Mouse (Mus musculus) Patski (cell line): Measurements from ENCODE around the gene Ptpa. TPM values are rescaled to one million over a fixed set of nuclear protein-coding genes. Genes with fewer than 3 reads are reported as not detected.

ENCODE experiments used
- ATAC-seq: fragments of 100-300 bp; one replicate; pipeline ENCODE4 v1.8.0; 2021
- CTCF ChIA-PET: fragments of 350-600 bp; sonication (Branson Sonifier 250); formaldehyde crosslinking; loops from one replicate; lab custom pipeline; 2022; ENCODE audit warnings: inconsistent platforms; lab: Charles Lee
- POLR2A ChIA-PET: fragments of 350-600 bp; sonication (Branson Sonifier 250); formaldehyde crosslinking; loops from one replicate; lab custom pipeline; 2022; ENCODE audit warnings: antibody characterized with exemption, inconsistent platforms; lab: Charles Lee
- DNase-seq: peaks from one replicate; pipeline ENCODE4 v3.0.0-alpha.2; 2011; ENCODE audit warnings: low read depth, low spot score
- H3K27me3 ChIP-seq: fragments of 371-371 bp; one replicate; pipeline ENCODE4 v1.5.1; 2021
- CTCF ChIP-seq: fragments of 100-300 bp; IDR thresholded peaks from one replicate; pipeline ENCODE4 v1.5.1; 2021
- in situ Hi-C: fragments of 300-500 bp; cut with MboI; formaldehyde crosslinking; loops from 3 replicates; pipeline ENCODE4 v1.11.1; 2018; ENCODE audit warnings: low pct_unique_long_range_greater_than_20kb, mixed read lengths
- polyA plus RNA-seq: library from polyadenylated mRNA; unstranded; gene quantifications from one replicate; pipeline ENCODE4 v1.2.3, GENCODE M21; 2021

The Ptpa gene
- polyA plus RNA-seq, 1 experiment from 2014 or later = 165 TPM

DNA sequence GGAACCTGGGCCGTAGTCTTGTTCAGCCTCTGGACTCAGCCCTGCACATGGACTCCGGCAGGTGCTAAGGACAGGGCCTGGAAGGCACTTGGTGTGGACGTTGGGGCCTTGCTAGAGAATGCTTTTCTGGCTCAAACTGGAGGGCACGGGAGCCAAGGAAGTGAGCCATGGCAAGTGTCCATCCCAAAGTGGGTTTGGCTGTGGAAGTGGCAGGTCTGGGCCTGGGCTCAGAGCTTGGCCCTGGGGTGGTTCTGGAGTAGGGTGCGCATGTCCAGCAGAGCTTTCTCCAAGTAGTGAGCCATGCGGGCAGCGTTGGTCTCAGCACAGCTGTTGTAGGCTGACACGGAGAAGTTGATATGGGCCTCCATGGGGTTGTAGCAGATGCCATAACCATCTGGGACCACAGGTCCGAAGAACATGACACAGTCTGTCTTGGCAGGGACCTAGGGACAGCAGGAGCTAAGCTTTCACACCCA lies 13.4 kb upstream of the Ptpa start:
- no peak for TF ChIP-seq CTCF
- ATAC-seq (no peak), DNase-seq (no peak)
- CTCF ChIA-PET = interaction anchor here (1.2 kb wide), 1 partner anchor 10 kb away, joined by 3 read pairs; no protein-coding TSS in a partner anchor
- POLR2A ChIA-PET = interaction anchor here (0.7 kb wide), 1 partner anchor 9 kb away, joined by 3 read pairs; no protein-coding TSS in a partner anchor
- no peaks in the 10 kb centered on the region for H3K27me3 ChIP-seq
- in situ Hi-C loops = no loop called here

DNA sequence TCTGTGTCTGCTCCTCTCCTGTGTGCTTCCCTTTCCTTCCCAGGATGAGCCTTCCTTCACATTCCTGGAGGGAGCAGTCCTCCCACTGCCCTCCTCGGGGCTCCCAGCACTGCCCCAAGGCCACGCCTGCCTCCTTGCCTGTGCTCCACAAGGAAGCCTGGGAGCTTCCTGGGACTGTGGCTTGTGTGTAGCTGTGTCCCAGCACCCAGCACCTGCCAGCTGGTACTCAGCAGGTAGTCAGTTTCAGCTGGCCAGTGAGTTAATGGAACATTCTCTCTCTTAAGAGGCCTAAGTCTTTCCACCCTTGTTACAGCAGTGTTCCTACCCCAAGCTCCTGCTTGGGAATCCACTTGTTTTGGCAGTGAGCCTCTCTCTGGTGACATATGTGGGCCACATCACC lies 13.0 kb upstream of the Ptpa start:
- CTCF ChIA-PET = interaction anchor here (1.2 kb wide), 1 partner anchor 10 kb away, joined by 3 read pairs; no protein-coding TSS in a partner anchor
- POLR2A ChIA-PET = interaction anchor here (0.7 kb wide), 1 partner anchor 9 kb away, joined by 3 read pairs; no protein-coding TSS in a partner anchor
- no peak for ATAC-seq

DNA sequence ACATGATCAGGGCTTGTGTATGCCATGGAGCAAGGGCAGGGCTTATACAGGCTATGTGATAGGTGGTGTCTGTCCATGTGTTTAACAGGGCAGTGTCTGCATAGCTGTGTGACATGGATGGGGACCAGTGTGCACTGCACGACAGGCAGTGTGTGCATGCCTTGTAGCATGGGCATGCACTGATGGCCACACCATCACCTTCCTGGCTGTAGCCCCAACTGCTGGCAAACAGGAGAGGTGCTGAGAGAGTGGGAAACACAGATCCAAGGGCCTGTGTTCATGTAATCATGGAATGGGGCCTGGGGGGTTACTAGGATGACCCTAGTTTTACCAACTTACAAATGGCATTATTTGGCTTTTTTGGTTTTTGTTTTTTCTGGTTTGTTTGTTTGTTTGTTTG lies 12.0 kb upstream of the Ptpa start:
- ChIA-PET POLR2A (interaction anchor here (1.2 kb wide), 1 partner anchor 12 kb away, joined by 3 read pairs; the partner anchor contains the start of genes Crat and Ptpa), CTCF (interaction anchor here (0.6 kb wide), 1 partner anchor 523 kb away, joined by 3 read pairs; no protein-coding TSS in a partner anchor)
- ATAC-seq (no peak), DNase-seq (no peak)
- no peaks in the 10 kb centered on the region for H3K27me3 ChIP-seq
- in situ Hi-C loops = no loop called here
- no peak for TF ChIP-seq CTCF

More for the DNA sequence above, 13.0 kb upstream of the Ptpa start:
- in situ Hi-C loops = no loop called here
- H3K27me3 ChIP-seq = no peaks in the 10 kb centered on the region
- TF ChIP-seq CTCF = no peak
- no peak for DNase-seq

DNA sequence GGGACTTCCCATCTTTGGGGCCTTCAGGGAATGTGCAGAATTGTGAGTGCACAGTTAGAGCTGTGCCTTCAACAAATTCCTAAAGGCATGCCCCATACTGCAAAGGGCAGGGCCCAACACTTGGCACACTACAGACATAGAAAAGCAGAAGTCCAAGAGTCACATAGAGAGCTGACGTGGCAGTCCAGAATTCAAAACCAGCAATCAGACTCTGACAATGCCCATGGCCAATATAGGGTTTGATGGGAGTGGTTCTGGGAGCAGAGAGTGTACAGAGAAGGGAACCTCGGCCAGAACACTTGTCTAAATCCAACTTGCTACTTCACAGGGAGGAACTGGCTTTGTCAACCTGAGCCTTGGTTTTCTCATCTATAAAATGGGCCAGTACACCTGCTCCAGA lies 8.6 kb upstream of the Ptpa start:
- no peak for ATAC-seq
- TF ChIP-seq CTCF = no peak
- POLR2A ChIA-PET = no interaction called here
- no peaks in the 10 kb centered on the region for H3K27me3 ChIP-seq
- in situ Hi-C loops = no loop called here
- CTCF ChIA-PET = no interaction called here
- no peak for DNase-seq

DNA sequence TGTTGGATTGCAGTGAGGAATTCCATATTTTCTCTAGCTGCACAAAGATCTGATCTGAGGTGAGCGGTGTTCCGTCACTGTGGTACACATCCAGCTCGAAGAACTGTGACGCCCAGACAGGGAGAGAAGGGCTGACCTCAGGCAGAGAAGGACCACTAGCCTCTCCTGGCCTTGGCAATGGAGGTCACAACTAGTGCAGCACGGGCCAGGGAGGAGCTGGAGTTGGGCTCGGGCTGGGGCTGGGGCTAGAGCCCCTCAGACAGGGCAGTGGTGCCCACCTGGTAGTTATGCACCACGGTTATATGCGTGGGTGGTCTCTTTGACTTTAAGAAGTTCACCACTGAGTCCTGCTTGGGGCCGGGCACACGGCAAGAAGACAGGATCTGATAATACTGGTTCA lies 8.1 kb upstream of the Ptpa start:
- no peaks in the 10 kb centered on the region for H3K27me3 ChIP-seq
- DNase-seq (no peak), ATAC-seq (no peak)
- ChIA-PET CTCF (no interaction called here), POLR2A (no interaction called here)
- TF ChIP-seq CTCF = no peak
- in situ Hi-C loops = no loop called here

DNA sequence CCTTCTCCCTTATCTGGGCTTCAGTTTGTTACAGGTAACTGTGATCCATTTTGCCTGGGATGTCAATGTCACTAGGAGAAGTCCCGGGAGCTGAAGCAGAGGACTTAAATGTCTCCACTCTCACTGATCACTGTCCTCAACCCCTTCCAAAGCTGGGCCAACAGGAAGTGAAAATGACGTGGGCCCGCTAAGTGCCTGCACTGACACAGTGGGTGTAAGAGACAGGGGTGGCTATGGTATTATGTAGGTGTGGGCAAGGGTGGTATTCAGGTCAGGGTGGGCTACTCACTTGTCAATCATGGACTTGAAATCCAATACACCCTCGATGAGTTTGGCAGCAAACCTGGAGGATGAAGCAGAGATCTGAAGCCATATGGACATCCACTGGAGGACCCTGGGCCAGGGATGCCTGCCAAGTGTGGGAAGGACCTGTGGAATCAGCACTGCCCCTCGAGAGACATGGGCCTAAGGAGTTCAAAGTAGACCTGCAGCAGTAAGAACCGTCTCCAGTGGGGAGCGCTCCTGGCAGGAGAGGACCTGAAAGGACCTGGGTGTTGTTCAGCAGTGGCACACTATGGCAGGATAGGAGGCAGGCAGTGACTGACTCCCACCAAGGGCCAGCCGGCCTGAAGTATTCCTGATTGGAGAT lies 7.3 kb upstream of the Ptpa start:
- ATAC-seq = no peak
- POLR2A ChIA-PET = no interaction called here
- TF ChIP-seq CTCF = no peak
- DNase-seq = no peak
- no peaks in the 10 kb centered on the region for H3K27me3 ChIP-seq
- in situ Hi-C loops = no loop called here
- CTCF ChIA-PET = no interaction called here

DNA sequence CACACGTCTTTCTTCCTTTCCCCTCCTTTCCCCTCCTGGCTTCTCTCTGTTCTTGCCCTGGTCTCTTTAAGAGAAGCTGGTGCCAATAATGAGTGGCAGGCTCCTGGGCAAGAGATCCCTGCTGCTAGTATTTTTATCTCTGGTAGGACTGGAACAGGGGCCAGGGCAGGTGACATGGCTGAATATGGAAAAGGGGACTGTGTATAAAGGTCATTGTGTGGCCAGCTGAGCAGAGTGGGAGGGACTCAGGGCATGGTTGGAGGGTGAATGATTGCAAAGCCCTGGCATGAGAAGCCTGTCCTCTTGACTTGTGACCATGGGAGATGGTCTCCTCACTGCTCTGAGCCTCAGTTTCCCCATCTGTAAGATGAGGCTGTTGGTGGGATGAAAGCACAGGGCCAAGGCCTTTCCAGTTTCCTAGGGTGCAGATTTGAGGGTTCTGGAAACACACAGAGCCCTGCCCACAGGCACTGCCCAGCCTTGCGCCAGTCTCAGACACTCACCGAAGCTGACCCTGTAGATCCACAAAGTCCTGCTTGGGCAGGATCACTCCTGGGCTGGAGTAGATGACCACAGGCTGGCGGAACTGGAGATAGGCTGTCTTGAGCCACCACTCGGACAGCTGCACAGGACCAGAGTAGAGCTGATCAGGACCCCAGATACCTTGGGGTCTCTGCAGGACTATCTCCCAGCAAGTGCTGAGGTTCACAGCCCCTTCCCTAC lies 6.2 kb upstream of the Ptpa start:
- TF ChIP-seq CTCF = no peak
- no peaks in the 10 kb centered on the region for H3K27me3 ChIP-seq
- POLR2A ChIA-PET = interaction anchor here (0.6 kb wide), 1 partner anchor 40 kb away, joined by 3 read pairs; no protein-coding TSS in a partner anchor
- ATAC-seq = no peak
- no peak for DNase-seq
- CTCF ChIA-PET = no interaction called here
- in situ Hi-C loops = no loop called here

DNA sequence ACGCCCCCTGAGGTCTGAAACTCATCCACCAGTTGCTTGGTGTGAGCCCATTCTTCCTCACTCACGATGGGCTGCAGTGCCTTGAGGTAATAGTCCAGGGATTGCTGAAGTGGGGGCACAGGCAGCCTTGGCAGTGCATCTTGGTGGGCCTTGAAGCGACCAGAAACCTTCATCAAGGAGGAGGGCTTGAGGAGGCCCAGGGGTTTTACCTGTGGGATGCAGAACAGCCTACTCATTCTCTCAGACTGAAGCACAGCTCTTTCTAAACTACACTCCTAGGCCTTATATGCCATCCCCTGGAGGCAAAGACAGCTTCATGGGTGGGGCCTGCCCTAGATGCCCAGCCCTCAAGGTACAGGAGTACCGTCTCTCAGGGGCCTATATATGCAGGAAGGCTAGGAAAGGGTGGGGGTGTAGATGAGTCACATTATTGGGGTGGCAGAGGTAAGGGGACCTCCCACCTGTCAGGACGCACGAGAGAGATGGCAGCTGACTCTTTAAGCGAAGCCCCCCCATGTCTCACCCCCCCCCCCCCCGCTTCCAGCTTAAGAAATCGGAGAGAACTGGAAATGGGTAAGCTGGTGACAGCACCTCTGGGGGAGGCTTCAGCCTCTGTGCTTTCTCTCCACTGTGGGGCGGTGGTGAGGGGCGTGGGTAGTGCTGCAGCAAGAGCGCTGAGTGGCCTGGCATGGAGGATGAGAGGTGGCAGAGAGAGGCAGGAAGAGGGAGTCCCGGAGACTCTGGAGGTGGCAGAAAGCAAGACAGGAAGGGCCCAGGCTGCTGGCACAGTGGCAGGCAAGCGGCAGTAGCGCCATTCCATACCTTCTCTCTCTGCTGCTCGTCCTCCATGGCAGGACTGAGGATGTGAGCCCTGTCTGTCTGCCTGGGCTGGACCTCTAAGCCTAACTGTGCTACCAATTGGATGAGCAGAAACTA lies 2.5 kb upstream of the Ptpa start:
- in situ Hi-C loops = no loop called here
- no peak for DNase-seq
- CTCF ChIA-PET = interaction anchor here (1.3 kb wide), 1 partner anchor 11 kb away, joined by 3 read pairs; no protein-coding TSS in a partner anchor
- no peaks in the 10 kb centered on the region for H3K27me3 ChIP-seq
- no peak for TF ChIP-seq CTCF
- POLR2A ChIA-PET = interaction anchor here (1.6 kb wide), 1 partner anchor 28 kb away, joined by 4 read pairs; no protein-coding TSS in a partner anchor
- ATAC-seq = no peak

DNA sequence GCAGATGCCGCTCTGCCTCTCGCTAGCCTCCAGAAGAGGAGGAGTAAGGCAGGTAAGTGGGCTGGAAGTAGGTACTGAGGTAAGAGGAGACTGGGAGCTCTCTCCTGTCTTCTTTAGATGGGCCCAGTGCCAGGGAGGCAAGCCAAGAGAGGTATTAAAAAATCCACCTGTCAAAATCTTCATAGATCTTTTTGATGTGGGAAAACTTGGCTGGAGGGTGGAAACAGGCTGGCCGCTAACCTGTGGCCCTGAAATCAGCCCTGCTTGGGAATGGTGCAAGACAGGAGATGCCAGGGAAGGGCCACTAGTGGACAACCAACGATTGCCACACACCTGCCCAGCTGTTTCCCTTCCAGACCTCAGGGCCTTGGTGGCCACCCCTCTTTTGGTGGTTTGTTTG lies 1.7 kb upstream of the Ptpa start:
- in situ Hi-C loops = no loop called here
- DNase-seq = no peak
- CTCF ChIA-PET = no interaction called here
- POLR2A ChIA-PET = interaction anchor here (0.6 to 1.6 kb wide), 2 partner anchors 29 to 95 kb away, joined by 4 read pairs; no protein-coding TSS in a partner anchor
- H3K27me3 ChIP-seq = no peaks in the 10 kb centered on the region
- ATAC-seq = no peak
- no peak for TF ChIP-seq CTCF

DNA sequence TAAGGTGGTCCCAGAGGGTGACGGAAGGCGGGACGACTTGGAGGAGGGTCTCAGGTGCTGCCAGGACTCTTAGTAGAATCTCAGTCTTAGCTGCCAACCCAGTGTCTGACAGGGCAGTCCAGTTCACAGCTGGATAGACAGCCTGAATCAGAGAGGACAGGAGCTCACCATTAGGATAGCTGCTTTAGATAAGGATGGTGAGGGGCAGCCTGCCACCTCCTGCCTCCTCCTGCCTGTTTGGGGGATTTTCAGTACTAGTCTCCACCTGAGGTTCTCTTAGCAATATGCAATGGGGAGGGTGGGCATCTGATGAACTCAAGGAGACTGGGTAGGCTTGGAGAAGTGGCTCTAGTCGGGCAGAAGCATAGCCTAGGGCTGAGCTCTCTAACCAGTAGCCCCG lies 1.2 kb upstream of the Ptpa start:
- TF ChIP-seq CTCF = no peak
- CTCF ChIA-PET = no interaction called here
- in situ Hi-C loops = no loop called here
- no peaks in the 10 kb centered on the region for H3K27me3 ChIP-seq
- no peak for ATAC-seq
- POLR2A ChIA-PET = interaction anchor here (0.6 to 1.6 kb wide), 4 partner anchors 10 to 96 kb away, joined by 3 to 4 read pairs (median 4); partner anchors contain the start of gene Dolpp1
- DNase-seq = no peak
